Mouse (Mus musculus) midbrain, embryonic 15.5 days (tissue): Measurements from ENCODE around the gene Gm5938. TPM values are rescaled to one million over a fixed set of nuclear protein-coding genes. Genes with fewer than 3 reads are reported as not detected.

Experiments
- ATAC-seq: fragments of 200-750 bp; cut with Nextera tagmentation; replicated peaks from 2 replicates; pipeline ENCODE4 v1.8.0; 2017; ENCODE audit warnings: moderate TSS enrichment
- H3K27ac ChIP-seq: fragments of 300-500 bp; sonication (generic); 2 replicates; pipeline ENCODE4 v1.5.1; 2015; ENCODE audit warnings: mild to moderate bottlenecking, inconsistent platforms
- H3K27me3 ChIP-seq: fragments of 300-500 bp; sonication (generic); replicated peaks from 2 replicates; pipeline ENCODE4 v1.6.1; 2015; ENCODE audit warnings: inconsistent platforms
- H3K36me3 ChIP-seq: fragments of 300-500 bp; sonication (generic); replicated peaks from 2 replicates; pipeline ENCODE4 v1.6.1; 2015; ENCODE audit warnings: inconsistent platforms
- H3K4me1 ChIP-seq: fragments of 300-500 bp; sonication (generic); 2 replicates; pipeline ENCODE4 v1.6.1; 2015; ENCODE audit warnings: inconsistent platforms
- H3K4me2 ChIP-seq: fragments of 300-500 bp; sonication (generic); 2 replicates; pipeline ENCODE4 v1.6.1; 2015; ENCODE audit warnings: inconsistent platforms, mild to moderate bottlenecking, moderate library complexity
- H3K4me3 ChIP-seq: fragments of 300-500 bp; sonication (generic); 2 replicates; pipeline ENCODE4 v1.5.1; 2015; ENCODE audit warnings: mild to moderate bottlenecking, inconsistent platforms
- H3K9ac ChIP-seq: fragments of 300-500 bp; sonication (generic); 2 replicates; pipeline ENCODE4 v1.6.1; 2015; ENCODE audit warnings: mild to moderate bottlenecking, inconsistent platforms
- H3K9me3 ChIP-seq: fragments of 300-500 bp; sonication (generic); 2 replicates; pipeline ENCODE4 v1.6.1; 2016; ENCODE audit warnings: inconsistent platforms
- WGBS: fragments of 180-500 bp; shearing (Covaris S2); methylation state at CpG from one replicate; pipeline ENCODE4 v1.1.7; 2015; ENCODE audit warnings: mixed read lengths; 5-methylcytosine and 5-hydroxymethylcytosine counted together
- polyA plus RNA-seq: library from polyadenylated mRNA; unstranded; fragments of >200 nt; fragmentation: Nextera tagmentation; extraction: Ambion mirVana; gene quantifications from 2 replicates; pipeline ENCODE4 v1.2.1, GENCODE M21; 2015

Gene Gm5938
- polyA plus RNA-seq, result not detected in 2 replicates

GRCm38 (mm10) chrX:78125167-78125566 is at the start of gene Gm5938:
Gene Gm5938 (plus strand): TSS chrX:78125467.
- no peak for ATAC-seq
- Histone ChIP-seq H3K9ac (no peak within 1 kb of the TSS), H3K27me3 (no peaks in the 10 kb centered on the region), H3K36me3 (no peaks in the 10 kb centered on the region), H3K27ac (no peak within 1 kb of the TSS), H3K9me3 (no peaks in the 10 kb centered on the region), H3K4me2 (no peak within 1 kb of the TSS), H3K4me3 (no peak within 1 kb of the TSS), H3K4me1 (no peaks in the 10 kb centered on the region)
- WGBS, result 72% methylated on average over 1 of the region's 1 CpGs

GRCm38 (mm10) chrX:78091274-78091673 is 34.0 kb upstream of the Gm5938 start, which contains the start of gene Obp1a:
Gene Obp1a (minus strand): TSS chrX:78091374.
- H3K4me3 ChIP-seq, result no peak within 1 kb of the TSS
- no peaks in the 10 kb centered on the region for H3K9me3 ChIP-seq
- no peaks in the 10 kb centered on the region for H3K27me3 ChIP-seq
- H3K9ac ChIP-seq, result no peak within 1 kb of the TSS
- no peak for ATAC-seq
- no peaks in the 10 kb centered on the region for H3K4me1 ChIP-seq
- no peaks in the 10 kb centered on the region for H3K36me3 ChIP-seq
- H3K27ac ChIP-seq, result no peak within 1 kb of the TSS
- H3K4me2 ChIP-seq, result no peak within 1 kb of the TSS

Other genes with a start within 250 kb of the Gm5938 start
- not detected in 2 replicates for gene 5430402E10Rik, start 200.4 kb upstream of the Gm5938 start, polyA plus RNA-seq
- gene Obp1a, start 34.1 kb upstream of the Gm5938 start, polyA plus RNA-seq, result 0.24 TPM in 1 of 2 replicates, not detected in the other
- not detected in 2 replicates for gene Obp1b, start 61.3 kb downstream of the Gm5938 start, polyA plus RNA-seq
- gene Gm14743, start 120.5 kb downstream of the Gm5938 start, polyA plus RNA-seq, result not detected in 2 replicates
- gene 4930480E11Rik, start 244.2 kb downstream of the Gm5938 start, polyA plus RNA-seq, result not detected in 2 replicates